Mouse (Mus musculus) layer of hippocampus, postnatal 10 days (tissue): ENCODE results near the gene Gm4836. TPM values are rescaled to one million over a fixed set of nuclear protein-coding genes. Genes with fewer than 3 reads are reported as not detected.
"Not testable (repeated sequence)": the region's sequence is repeated elsewhere in the genome, so short reads cannot be mapped to it uniquely, and the experiment has no call there.

Source experiments
- DNase-seq, 2 experiments: peaks; one replicate each; pipeline ENCODE4 v3.0.0; 2021; ENCODE audit warnings: low spot score in 2 of 2
- long read RNA-seq: library from polyadenylated mRNA; stranded (forward); transcript quantifications from one replicate; pipeline ENCODE4 v2.0.0, GENCODE M21; 2023
- total RNA-seq, 2 experiments: library from RNA; stranded (reverse); gene quantifications; 2 replicates each; pipeline ENCODE4 v1.2.3; 2021

Gene Gm4836
- total RNA-seq: not detected
- long read RNA-seq: 0 reads

GRCm38 (mm10) chrX:28293532-28293931, at the start of gene Gm4836:
Gm4836 (minus strand) TSS chrX:28293632.
- DNase-seq: not testable (repeated sequence)
